Mouse (Mus musculus): Measurements from ENCODE around the gene Slc17a5. TPM values are rescaled to one million over a fixed set of nuclear protein-coding genes. Genes with fewer than 3 reads are reported as not detected.
A peak's percentile ranks its signal among the peaks of the same experiment; 100 is the strongest.

Slc17a5 gene
- polyA plus RNA-seq (2015; fragmentation: Nextera tagmentation; extraction: Ambion mirVana): 22.4 and 22.9 TPM in 2 replicates

DNA sequence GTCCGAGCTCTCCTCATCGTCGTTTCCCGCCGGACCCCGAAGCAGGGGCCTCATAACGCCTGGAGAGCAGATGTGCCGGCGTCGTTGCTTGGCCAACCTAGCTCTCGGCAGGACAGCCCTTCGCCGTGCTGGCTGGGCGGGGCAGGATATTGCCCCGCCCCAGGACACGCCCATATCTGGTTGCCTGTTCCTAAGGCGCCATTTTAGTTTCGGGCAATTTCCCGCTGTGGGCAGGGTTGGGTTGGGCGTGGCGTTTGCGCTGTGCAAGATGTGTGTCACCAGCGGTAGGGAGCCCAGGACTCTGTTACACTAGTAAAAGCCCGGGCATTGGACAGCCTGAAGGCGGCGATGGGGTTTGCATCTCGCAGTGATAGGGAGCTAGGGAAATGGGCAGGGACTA is at the start of gene Slc17a5:
Gene Slc17a5 (minus strand): TSS at position 128 of the 400 bp plus-strand sequence.
- no peaks in the 10 kb centered on the region for H3K27me3 ChIP-seq
- H3K4me2 ChIP-seq: peak within 1 kb of the TSS; percentile 48
- H3K4me3 ChIP-seq: peak within 1 kb of the TSS; percentile 70
- peak within 1 kb of the TSS; percentile 56; the same call in 1 of the 2 replicates for H3K9ac ChIP-seq
- peaks cover 3% of the 10 kb centered on the region for H3K4me1 ChIP-seq
- H3K9me3 ChIP-seq: no peaks in the 10 kb centered on the region
- peaks cover 7% of the 10 kb centered on the region for H3K36me3 ChIP-seq
- H3K27ac ChIP-seq: peak within 1 kb of the TSS; percentile 80
- WGBS: under 1% methylated on average over 27 of the region's 27 CpGs
- peak; percentile 97 for ATAC-seq (ENCODE audit: insufficient number of reproducible peaks, low FRiP score, low TSS enrichment, low read depth)

DNA sequence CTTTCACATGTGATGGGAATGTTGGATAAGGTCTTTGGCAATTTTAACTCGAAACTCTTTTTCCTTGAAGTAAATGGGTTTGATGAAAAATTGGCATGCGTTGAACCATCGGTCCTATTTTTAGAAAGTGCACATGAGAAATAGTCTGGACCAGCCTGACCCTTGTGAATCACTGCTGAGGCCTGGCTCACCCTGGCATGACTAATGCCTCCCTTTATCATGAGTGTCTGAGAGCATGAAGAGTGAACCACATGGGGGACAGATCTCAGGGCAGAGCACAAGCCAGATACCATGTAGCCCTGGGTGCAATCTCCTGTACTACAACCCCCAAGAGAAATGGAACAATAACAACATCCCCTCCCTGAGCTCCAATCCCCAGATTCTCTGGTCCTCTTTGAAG is 46.1 kb upstream of the Slc17a5 start:
- Histone ChIP-seq H3K27ac (no peak overlapping the region), H3K4me3 (no peak overlapping the region), H3K9me3 (no peaks in the 10 kb centered on the region), H3K27me3 (no peaks in the 10 kb centered on the region), H3K4me1 (no peaks in the 10 kb centered on the region), H3K4me2 (no peak overlapping the region), H3K9ac (no peak overlapping the region), H3K36me3 (no peaks in the 10 kb centered on the region)
- ATAC-seq (ENCODE audit: insufficient number of reproducible peaks, low FRiP score, low TSS enrichment, low read depth): no peak
- WGBS: 96% methylated on average over 3 of the region's 3 CpGs

DNA sequence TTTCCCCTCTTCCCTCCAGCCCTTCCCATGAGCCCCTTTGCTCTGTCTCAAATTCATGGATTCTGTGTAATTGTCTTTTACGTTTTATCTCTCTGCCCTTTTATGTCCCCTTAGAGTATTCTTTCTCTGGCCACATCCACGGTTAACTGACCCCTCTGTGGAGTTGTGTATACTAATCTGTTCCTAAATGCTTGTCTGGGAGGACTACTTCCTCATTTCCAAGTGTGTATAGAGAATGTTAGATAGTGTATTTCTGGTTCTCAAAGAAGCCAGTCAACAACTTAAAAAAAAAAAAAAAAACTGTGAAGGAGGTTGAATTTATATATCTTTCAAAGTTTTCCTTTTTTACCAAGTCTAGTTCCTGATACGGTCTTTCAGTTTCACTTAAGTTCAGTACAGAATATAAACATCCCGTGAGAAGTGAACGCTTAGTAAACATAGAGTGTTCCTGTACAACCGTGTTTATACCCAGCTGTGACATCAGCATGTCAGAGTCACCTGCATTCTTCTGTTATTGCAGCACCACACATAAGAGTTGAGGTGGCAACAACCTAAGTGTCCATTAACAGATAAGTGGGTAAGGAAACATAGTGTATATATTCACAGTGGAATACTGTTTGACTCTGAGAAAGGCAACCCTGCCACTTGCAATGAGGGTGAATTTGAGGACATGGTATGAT is 44.1 kb upstream of the Slc17a5 start:
- Histone ChIP-seq H3K9me3 (no peaks in the 10 kb centered on the region), H3K4me2 (no peak overlapping the region), H3K36me3 (no peaks in the 10 kb centered on the region), H3K27me3 (no peaks in the 10 kb centered on the region), H3K4me1 (no peaks in the 10 kb centered on the region), H3K27ac (no peak overlapping the region), H3K9ac (no peak overlapping the region), H3K4me3 (no peak overlapping the region)
- 75% methylated on average over 6 of the region's 6 CpGs for WGBS
- no peak for ATAC-seq (ENCODE audit: insufficient number of reproducible peaks, low FRiP score, low TSS enrichment, low read depth)

DNA sequence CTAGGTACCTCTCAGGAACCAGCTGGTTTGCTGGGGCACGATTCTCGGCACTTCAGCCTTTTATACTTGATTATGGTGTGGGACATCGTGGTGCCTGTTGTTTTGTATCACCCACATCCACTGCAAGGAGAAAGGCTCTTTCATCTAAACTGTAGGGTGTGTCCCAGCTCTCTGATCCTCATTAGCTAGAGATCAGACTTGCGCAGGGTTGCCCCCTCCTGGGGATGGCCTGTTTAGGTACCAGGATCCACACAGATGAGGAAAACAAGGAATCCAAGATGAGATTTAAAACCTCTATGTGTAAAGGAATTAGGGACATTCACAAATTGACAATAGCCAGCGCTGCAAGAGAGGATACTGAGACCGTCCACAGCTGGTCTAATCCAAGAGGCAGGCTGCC is 42.1 kb upstream of the Slc17a5 start:
- Histone ChIP-seq H3K27ac (no peak overlapping the region), H3K4me1 (no peaks in the 10 kb centered on the region), H3K4me3 (no peak overlapping the region), H3K9me3 (no peaks in the 10 kb centered on the region), H3K27me3 (no peaks in the 10 kb centered on the region), H3K36me3 (no peaks in the 10 kb centered on the region), H3K9ac (no peak overlapping the region), H3K4me2 (no peak overlapping the region)
- 54% methylated on average over 6 of the region's 6 CpGs for WGBS
- no peak for ATAC-seq (ENCODE audit: insufficient number of reproducible peaks, low FRiP score, low TSS enrichment, low read depth)

DNA sequence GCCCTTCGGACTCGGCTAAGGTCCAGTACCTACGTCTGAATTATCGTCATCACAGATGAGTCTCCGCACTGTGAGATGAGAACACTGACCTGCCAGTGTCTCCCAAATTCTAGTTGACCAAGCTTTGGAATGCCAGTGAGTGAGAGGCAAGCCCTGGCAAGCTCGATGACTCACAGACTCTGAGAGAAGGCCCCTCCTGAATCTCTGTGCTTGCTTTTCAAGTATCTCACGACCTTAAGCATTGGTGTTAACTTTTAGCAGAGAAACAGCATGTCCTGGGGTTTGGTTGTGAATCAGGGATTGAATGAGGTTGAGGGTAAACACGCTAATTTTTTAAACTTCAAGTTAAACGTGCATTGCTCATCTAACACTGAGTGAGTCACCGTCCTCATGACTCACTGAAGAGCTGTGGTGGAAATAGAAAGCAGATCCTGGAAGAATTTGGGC is 35.5 kb upstream of the Slc17a5 start:
- H3K4me3 ChIP-seq: no peak overlapping the region
- 0 out of 2 replicates have a peak overlapping the region, but pooled peaks have one; percentile 57 for H3K27ac ChIP-seq
- no peak overlapping the region for H3K4me2 ChIP-seq
- H3K9me3 ChIP-seq: no peaks in the 10 kb centered on the region
- 62% methylated on average over 10 of the region's 10 CpGs for WGBS
- no peak overlapping the region for H3K9ac ChIP-seq
- H3K36me3 ChIP-seq: no peaks in the 10 kb centered on the region
- H3K4me1 ChIP-seq: no peaks in the 10 kb centered on the region
- ATAC-seq (ENCODE audit: insufficient number of reproducible peaks, low FRiP score, low TSS enrichment, low read depth): no peak
- H3K27me3 ChIP-seq: no peaks in the 10 kb centered on the region

DNA sequence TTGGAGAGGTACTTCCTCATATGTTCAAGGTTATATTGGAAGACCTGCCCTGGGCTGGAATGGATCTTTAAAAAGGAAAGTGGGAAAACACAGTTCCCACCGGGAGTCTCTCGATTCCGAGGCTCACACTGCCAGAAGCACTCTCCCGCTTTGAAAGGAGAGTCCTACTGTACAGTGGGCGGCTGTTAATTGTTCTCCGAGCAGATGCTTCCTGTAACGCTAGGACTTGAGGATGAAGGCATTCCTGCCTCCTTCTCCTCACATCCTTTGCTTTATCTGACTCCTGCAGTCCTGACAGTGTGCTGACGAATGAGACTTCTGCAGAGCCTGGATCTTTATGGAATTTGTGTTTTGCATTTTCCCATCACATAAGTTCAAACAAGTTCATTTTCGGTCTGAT is 31.4 kb upstream of the Slc17a5 start:
- no peak overlapping the region for H3K9ac ChIP-seq
- H3K4me1 ChIP-seq: peaks cover 28% of the 10 kb centered on the region
- no peak overlapping the region for H3K4me3 ChIP-seq
- no peaks in the 10 kb centered on the region for H3K36me3 ChIP-seq
- no peak overlapping the region for H3K27ac ChIP-seq
- H3K27me3 ChIP-seq: no peaks in the 10 kb centered on the region
- H3K9me3 ChIP-seq: no peaks in the 10 kb centered on the region
- ATAC-seq (ENCODE audit: insufficient number of reproducible peaks, low FRiP score, low TSS enrichment, low read depth): no peak
- 74% methylated on average over 9 of the region's 9 CpGs for WGBS
- no peak overlapping the region for H3K4me2 ChIP-seq

DNA sequence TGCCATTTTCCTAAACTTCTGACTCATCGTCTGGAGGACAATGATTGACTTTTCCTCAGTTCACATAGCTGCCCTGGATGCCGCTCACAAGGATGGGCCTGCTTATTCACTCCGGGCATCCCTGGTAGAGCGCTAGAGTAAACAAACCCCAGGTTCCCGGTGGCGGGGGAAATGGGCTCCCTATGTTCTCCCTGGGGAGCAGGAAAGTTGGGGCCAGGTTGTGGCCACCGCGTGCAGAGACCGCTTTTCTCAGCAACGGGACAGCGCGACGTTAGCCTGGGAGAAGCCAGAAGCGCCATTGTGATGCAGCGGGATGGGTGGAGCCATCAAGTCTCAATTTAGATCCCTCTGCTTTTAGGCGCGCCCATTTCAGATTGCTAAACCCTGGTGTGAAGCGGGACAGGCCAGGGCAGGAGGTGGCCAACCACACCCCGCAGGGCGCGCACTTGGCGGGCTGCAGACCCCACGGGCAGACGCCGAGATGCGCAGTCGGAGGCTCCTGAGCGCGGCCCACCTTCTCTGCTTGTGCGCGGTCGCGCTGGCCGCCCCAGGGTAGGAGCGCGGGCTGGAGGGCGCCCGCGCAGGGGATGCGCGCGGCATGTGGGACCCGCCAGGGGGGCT is 27.7 kb upstream of the Slc17a5 start, which contains the start of gene Cd109:
Gene Cd109 (plus strand): TSS at position 146 of the 621 bp plus-strand sequence.
- Histone ChIP-seq H3K9me3 (no peaks in the 10 kb centered on the region), H3K4me1 (peaks cover 31% of the 10 kb centered on the region), H3K27me3 (no peaks in the 10 kb centered on the region), H3K9ac (peak within 1 kb of the TSS; percentile 58), H3K36me3 (no peaks in the 10 kb centered on the region), H3K4me2 (peak within 1 kb of the TSS; percentile 91), H3K27ac (peak within 1 kb of the TSS; percentile 64), H3K4me3 (peak within 1 kb of the TSS; percentile 63)
- under 1% methylated on average over 41 of the region's 43 CpGs for WGBS
- no peak for ATAC-seq (ENCODE audit: insufficient number of reproducible peaks, low FRiP score, low TSS enrichment, low read depth)

DNA sequence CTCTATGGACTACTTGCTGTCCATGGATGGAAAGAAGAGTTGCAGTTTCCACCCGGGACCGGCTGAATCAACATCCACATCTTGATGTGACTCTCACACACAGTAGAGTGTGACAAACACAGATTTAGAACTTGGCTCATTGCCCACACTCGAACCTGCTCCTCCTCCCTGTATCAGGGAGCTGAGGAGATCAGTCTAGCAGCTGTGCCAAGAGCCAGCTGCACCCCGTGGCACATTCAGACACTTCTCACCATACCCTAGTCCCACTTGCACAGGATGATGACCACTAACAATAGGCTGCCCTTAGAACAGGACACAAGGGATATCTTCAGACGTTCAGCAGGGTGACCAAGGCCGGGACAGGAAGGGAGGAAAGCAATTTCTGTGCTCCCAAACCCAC is 26.4 kb upstream of the Slc17a5 start:
- no peaks in the 10 kb centered on the region for H3K27me3 ChIP-seq
- H3K27ac ChIP-seq: peak overlapping the region; percentile 22; the same call in 1 of the 2 replicates
- no peaks in the 10 kb centered on the region for H3K9me3 ChIP-seq
- no peaks in the 10 kb centered on the region for H3K36me3 ChIP-seq
- WGBS: 45% methylated on average over 6 of the region's 6 CpGs
- no peak overlapping the region for H3K4me2 ChIP-seq
- H3K4me3 ChIP-seq: no peak overlapping the region
- ATAC-seq (ENCODE audit: insufficient number of reproducible peaks, low FRiP score, low TSS enrichment, low read depth): 0 out of 2 replicates have a peak, but pooled peaks have one; percentile 54
- peaks cover 31% of the 10 kb centered on the region for H3K4me1 ChIP-seq
- H3K9ac ChIP-seq: no peak overlapping the region

DNA sequence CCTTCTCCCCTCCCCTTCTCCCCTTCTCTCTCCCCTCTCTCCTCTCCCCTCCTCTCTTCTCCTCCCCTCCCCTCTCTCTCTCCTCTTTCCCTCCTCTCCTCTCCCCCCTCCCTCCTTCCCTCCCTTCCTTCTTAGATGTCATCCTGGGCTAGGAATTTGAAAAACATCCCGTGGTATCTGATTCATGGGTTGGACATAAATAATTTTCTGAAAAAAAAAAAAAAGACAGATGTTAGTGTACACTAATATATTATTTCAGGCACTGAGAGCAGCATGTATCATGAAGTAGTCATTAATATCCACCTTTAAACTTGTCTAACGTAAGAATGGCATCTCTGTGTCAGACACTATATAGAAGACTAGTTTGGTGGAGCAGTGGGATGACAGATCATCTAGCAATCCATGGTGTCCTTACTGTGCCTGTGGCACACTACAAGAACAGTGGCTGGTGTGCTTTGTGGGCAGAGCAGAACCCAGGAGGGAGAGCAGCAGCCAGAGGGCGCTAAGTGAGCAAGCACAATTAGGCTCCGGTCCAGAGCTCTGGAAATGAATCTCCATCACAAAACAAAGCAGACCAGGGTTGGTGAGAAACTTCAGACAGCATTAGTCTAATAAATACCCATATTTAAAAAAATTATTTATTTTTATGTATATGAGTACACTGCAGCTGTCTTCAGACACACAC is 13.3 kb upstream of the Slc17a5 start:
- Histone ChIP-seq H3K27ac (no peak overlapping the region), H3K4me3 (no peak overlapping the region), H3K9ac (no peak overlapping the region), H3K9me3 (no peaks in the 10 kb centered on the region), H3K4me1 (no peaks in the 10 kb centered on the region), H3K4me2 (no peak overlapping the region), H3K36me3 (no peaks in the 10 kb centered on the region), H3K27me3 (no peaks in the 10 kb centered on the region)
- 64% methylated on average over 4 of the region's 4 CpGs for WGBS
- no peak for ATAC-seq (ENCODE audit: insufficient number of reproducible peaks, low FRiP score, low TSS enrichment, low read depth)

DNA sequence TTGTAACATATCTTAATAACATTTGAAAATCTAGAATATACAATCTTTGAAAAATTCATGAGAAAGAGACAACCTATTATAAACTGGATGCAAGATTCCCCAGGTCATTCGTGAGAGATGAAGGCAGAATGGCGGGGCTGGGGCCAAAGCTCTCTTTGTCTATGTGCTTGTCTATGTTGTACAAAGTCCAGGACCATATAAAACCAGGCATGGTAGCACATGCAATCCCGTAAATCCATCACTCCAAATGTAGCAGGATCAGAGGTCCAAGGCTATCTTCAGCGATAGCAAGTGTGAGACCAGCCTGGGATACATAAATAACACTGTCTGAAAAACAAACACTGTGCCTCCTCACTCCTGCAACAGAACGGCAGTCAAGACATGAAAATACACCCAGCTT is 12.1 kb upstream of the Slc17a5 start:
- Histone ChIP-seq H3K27me3 (no peaks in the 10 kb centered on the region), H3K4me3 (no peak overlapping the region), H3K9me3 (no peaks in the 10 kb centered on the region), H3K4me2 (no peak overlapping the region), H3K9ac (no peak overlapping the region), H3K36me3 (no peaks in the 10 kb centered on the region), H3K4me1 (no peaks in the 10 kb centered on the region), H3K27ac (no peak overlapping the region)
- WGBS: 72% methylated on average over 5 of the region's 5 CpGs
- no peak for ATAC-seq (ENCODE audit: insufficient number of reproducible peaks, low FRiP score, low TSS enrichment, low read depth)

DNA sequence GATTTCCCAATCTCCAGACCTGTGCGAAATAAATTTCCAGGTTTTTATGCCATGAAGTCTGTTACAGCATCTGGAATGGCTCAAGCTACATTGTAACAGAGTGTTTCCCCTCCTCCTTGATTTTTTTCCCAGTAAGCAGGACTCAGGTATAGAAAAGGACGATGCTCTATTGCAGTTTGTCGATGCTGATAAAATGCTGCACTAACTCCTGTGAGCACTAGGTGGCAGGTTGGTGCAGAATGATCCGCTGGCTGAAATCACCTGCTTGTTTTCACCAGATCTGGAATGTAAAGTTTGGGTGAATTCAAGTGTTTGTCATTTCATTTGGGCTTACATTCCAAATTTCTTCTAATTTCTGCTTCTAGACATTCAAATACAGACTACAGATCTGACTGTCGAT is 9.0 kb upstream of the Slc17a5 start:
- no peak for ATAC-seq (ENCODE audit: insufficient number of reproducible peaks, low FRiP score, low TSS enrichment, low read depth)
- 4% methylated on average over 5 of the region's 5 CpGs for WGBS
- no peak overlapping the region for H3K4me3 ChIP-seq
- no peak overlapping the region for H3K9ac ChIP-seq
- H3K4me1 ChIP-seq: no peaks in the 10 kb centered on the region
- H3K36me3 ChIP-seq: no peaks in the 10 kb centered on the region
- H3K27me3 ChIP-seq: no peaks in the 10 kb centered on the region
- H3K4me2 ChIP-seq: no peak overlapping the region
- H3K9me3 ChIP-seq: no peaks in the 10 kb centered on the region
- no peak overlapping the region for H3K27ac ChIP-seq

All from limb, embryonic 15.5 days (tissue).